Mouse (Mus musculus) heart, embryonic 11.5 days (tissue): Measurements from ENCODE around the gene Nufip1. TPM values are rescaled to one million over a fixed set of nuclear protein-coding genes. Genes with fewer than 3 reads are reported as not detected.

Experiments
- ATAC-seq: fragments of 200-750 bp; cut with Nextera tagmentation; replicated peaks from 2 replicates; pipeline ENCODE4 v1.8.0; 2017; ENCODE audit warnings: moderate library complexity; ENCODE audit not compliant: insufficient number of reproducible peaks, low FRiP score, low TSS enrichment
- H3K27ac ChIP-seq: fragments of 300-500 bp; sonication (generic); 2 replicates; pipeline ENCODE4 v1.5.1; 2014; ENCODE audit warnings: mild to moderate bottlenecking, low read depth, low read length
- H3K27me3 ChIP-seq: fragments of 300-500 bp; sonication (generic); 2 replicates; pipeline ENCODE4 v1.6.1; 2014; ENCODE audit warnings: mild to moderate bottlenecking, low read length, mixed read lengths; ENCODE audit not compliant: control insufficient read depth, insufficient read depth
- H3K36me3 ChIP-seq: fragments of 300-500 bp; sonication (generic); 2 replicates; pipeline ENCODE4 v1.6.1; 2014; ENCODE audit warnings: mild to moderate bottlenecking, low read length, moderate library complexity, mixed read lengths; ENCODE audit not compliant: control insufficient read depth, insufficient read depth
- H3K4me1 ChIP-seq: fragments of 300-500 bp; sonication (generic); 2 replicates; pipeline ENCODE4 v1.6.1; 2014; ENCODE audit warnings: low read length; ENCODE audit not compliant: control insufficient read depth, insufficient read depth
- H3K4me2 ChIP-seq: fragments of 300-500 bp; sonication (generic); 2 replicates; pipeline ENCODE4 v1.6.1; 2014; ENCODE audit warnings: mild to moderate bottlenecking, moderate library complexity
- H3K4me3 ChIP-seq: fragments of 300-500 bp; sonication (generic); 2 replicates; pipeline ENCODE4 v1.5.1; 2014; ENCODE audit warnings: low read depth, low read length
- H3K9ac ChIP-seq: fragments of 300-500 bp; sonication (generic); 2 replicates; pipeline ENCODE4 v1.6.1; 2014; ENCODE audit warnings: mild to moderate bottlenecking, low read depth, low read length, moderate library complexity
- H3K9me3 ChIP-seq: fragments of 300-500 bp; sonication (generic); replicated peaks from 2 replicates; pipeline ENCODE4 v1.6.1; 2016; ENCODE audit warnings: low read length; ENCODE audit not compliant: control insufficient read depth
- WGBS: fragments of 180-500 bp; shearing (Covaris S2); extraction: QIAGEN DNeasy Blood & Tissue Kit; methylation state at CpG from one replicate; pipeline ENCODE4 v1.1.7; 2014; ENCODE audit not compliant: insufficient replicate concordance; 5-methylcytosine and 5-hydroxymethylcytosine counted together
- polyA plus RNA-seq: library from polyadenylated mRNA; unstranded; fragments of >200 nt; fragmentation: Nextera tagmentation; extraction: Ambion mirVana; gene quantifications from 2 replicates; pipeline ENCODE4 v1.2.1, GENCODE M21; 2014

Nufip1 gene
- polyA plus RNA-seq, result 11.2 and 11.4 TPM in 2 replicates

DNA sequence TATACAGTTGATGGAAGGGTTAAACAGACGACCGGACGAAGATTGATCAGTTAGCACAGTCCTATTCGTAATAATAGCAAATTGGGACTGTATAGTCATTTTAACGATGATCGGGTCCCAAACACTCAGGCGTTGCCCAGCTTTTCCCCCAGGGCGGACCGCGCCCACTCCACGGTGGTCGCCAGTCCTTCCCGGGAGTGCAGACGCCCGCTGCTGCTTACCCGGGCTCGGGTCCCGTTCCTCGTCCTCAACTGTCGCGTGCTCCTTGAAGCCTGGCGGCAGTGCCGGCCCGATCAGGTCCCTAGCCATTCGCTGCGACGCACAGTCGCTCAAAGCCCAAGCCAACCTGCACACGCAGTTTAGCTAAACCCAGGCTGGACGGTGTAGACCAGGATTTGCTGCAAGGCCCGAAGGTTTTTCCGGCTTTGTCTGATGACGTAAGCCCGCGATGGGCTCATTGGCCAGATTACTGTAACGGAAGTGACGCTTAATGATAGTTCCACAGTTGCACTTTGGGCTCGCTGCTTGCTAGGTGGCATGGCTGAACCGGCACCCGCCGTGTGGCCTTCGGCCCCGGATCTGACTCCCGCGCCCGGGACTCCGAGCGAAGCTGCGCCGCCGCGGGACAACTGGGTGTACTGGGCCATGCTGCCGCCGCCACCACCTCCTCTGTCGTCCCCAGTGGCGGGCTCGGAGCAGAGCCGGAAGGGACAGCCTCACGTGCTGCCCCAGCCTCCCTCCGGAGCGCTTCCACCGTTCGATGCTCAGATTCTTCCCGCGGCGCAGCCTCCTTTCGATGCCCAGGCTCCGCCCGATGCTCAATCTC is at the start of gene Nufip1, which contains the start of gene Gpalpp1:
Nufip1 (plus strand) TSS at position 496 of the 826 bp plus-strand sequence.
Gpalpp1 (minus strand) TSS at position 365 of the 826 bp plus-strand sequence.
- peak within 1 kb of the TSS; percentile 82 for H3K9ac ChIP-seq
- H3K27ac ChIP-seq, result peak within 1 kb of the TSS; percentile 65
- peak within 1 kb of the TSS; percentile 77 for H3K4me2 ChIP-seq
- WGBS, result under 1% methylated on average over 69 of the region's 69 CpGs
- H3K4me1 ChIP-seq, result peaks cover 5% of the 10 kb centered on the region
- no peaks in the 10 kb centered on the region for H3K9me3 ChIP-seq
- ATAC-seq, result peak; percentile 97
- H3K27me3 ChIP-seq, result no peaks in the 10 kb centered on the region
- peaks cover 8% of the 10 kb centered on the region; the same call in 1 of the 2 replicates for H3K36me3 ChIP-seq
- peak within 1 kb of the TSS; percentile 91 for H3K4me3 ChIP-seq

GRCm38 (mm10) chr14:76067237-76067636 is 43.5 kb upstream of the Nufip1 start:
- 73% methylated on average over 1 of the region's 1 CpGs for WGBS
- no peak overlapping the region for H3K4me2 ChIP-seq

DNA sequence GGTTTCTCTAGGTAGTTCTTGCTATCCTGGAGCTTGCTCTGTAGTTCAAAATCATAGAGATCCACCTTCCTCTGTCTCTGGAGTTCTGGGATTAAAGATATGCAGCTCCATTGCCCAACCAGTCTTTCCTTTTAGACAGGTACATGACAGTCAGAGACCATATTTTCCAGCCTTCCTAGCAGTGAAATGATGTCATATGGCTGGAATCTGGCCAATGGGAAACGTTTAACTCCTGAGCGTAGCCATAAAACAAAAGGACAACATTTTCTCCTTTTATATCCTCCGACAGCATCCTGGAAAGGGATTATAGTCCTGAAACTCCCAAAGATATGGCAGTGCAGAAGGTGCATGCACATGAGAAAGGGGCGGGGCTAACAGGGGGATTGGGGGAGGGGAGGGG is 42.4 kb upstream of the Nufip1 start:
- WGBS, result 64% methylated on average over 4 of the region's 4 CpGs
- H3K36me3 ChIP-seq, result no peaks in the 10 kb centered on the region
- H3K9me3 ChIP-seq, result no peaks in the 10 kb centered on the region
- H3K27ac ChIP-seq, result no peak overlapping the region
- no peak for ATAC-seq
- no peak overlapping the region for H3K4me3 ChIP-seq
- no peaks in the 10 kb centered on the region for H3K4me1 ChIP-seq
- no peaks in the 10 kb centered on the region for H3K27me3 ChIP-seq
- no peak overlapping the region for H3K4me2 ChIP-seq
- no peak overlapping the region for H3K9ac ChIP-seq

More at GRCm38 (mm10) chr14:76067237-76067636, 43.5 kb upstream of the Nufip1 start:
- no peak overlapping the region for H3K9ac ChIP-seq
- H3K4me1 ChIP-seq, result no peaks in the 10 kb centered on the region
- no peaks in the 10 kb centered on the region for H3K9me3 ChIP-seq
- no peaks in the 10 kb centered on the region for H3K36me3 ChIP-seq
- no peak overlapping the region for H3K27ac ChIP-seq
- H3K4me3 ChIP-seq, result no peak overlapping the region
- no peak for ATAC-seq
- no peaks in the 10 kb centered on the region for H3K27me3 ChIP-seq

- no peaks in the 10 kb centered on the region for H3K36me3 ChIP-seq
- no peaks in the 10 kb centered on the region for H3K27me3 ChIP-seq
- H3K9me3 ChIP-seq, result no peaks in the 10 kb centered on the region
- H3K4me1 ChIP-seq, result no peaks in the 10 kb centered on the region
- no peak overlapping the region for H3K4me3 ChIP-seq
- ATAC-seq, result no peak
- H3K9ac ChIP-seq, result no peak overlapping the region
- 73% methylated on average over 4 of the region's 4 CpGs for WGBS
- no peak overlapping the region for H3K4me2 ChIP-seq
- no peak overlapping the region for H3K27ac ChIP-seq
Observed at GRCm38 (mm10) chr14:76069296-76069695, 41.4 kb upstream of the Nufip1 start.

GRCm38 (mm10) chr14:76072626-76073025 is 38.1 kb upstream of the Nufip1 start:
- Histone ChIP-seq H3K9ac (no peak overlapping the region), H3K4me2 (no peak overlapping the region), H3K27me3 (no peaks in the 10 kb centered on the region), H3K9me3 (no peaks in the 10 kb centered on the region), H3K27ac (no peak overlapping the region), H3K4me1 (no peaks in the 10 kb centered on the region), H3K4me3 (no peak overlapping the region), H3K36me3 (no peaks in the 10 kb centered on the region)
- no peak for ATAC-seq
- 48% methylated on average over 2 of the region's 2 CpGs for WGBS

DNA sequence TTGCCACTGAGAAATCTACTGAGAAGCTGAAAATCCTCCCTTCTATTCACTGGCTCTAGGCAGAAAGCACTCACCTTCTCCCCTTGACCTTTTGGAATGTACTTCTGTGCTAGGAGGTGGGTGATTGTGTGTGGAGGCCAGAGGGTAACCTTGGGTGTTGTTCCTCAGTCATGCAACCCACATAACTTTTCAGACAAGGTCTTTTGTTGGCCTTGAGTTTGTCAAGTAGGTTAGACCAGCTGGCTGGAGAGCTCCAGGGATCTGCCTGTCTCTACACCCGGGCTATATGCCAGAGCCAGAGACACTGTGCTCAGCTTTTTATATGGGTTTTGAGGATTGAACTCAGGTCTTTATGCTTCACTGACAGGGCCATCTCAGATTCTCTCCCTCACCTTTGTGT is 36.5 kb upstream of the Nufip1 start:
- H3K4me2 ChIP-seq, result no peak overlapping the region
- 64% methylated on average over 1 of the region's 1 CpGs for WGBS
- H3K4me3 ChIP-seq, result no peak overlapping the region
- ATAC-seq, result no peak
- H3K9me3 ChIP-seq, result no peaks in the 10 kb centered on the region
- H3K27me3 ChIP-seq, result peaks cover 3% of the 10 kb centered on the region; the same call in 1 of the 2 replicates
- no peak overlapping the region for H3K9ac ChIP-seq
- H3K36me3 ChIP-seq, result no peaks in the 10 kb centered on the region
- no peak overlapping the region for H3K27ac ChIP-seq
- no peaks in the 10 kb centered on the region for H3K4me1 ChIP-seq

DNA sequence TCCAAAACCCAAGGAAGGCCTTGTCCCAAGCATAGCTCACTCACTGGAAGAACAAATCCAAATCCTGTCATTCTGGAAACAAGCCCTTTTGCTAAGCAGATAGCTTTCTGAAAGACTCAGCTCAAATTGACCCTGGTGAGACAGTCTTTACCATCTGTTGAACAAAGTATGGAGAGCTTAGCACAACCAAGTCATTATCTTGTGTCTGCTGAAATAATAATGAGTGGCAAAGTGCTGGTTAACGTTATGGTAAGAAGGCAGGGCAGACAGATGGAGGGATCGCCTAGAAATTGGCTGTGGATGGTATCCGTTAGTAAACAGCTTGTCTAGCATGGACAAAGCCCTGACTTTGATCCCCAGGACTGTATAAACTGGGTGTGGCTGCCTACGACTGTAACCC is 35.0 kb upstream of the Nufip1 start:
- H3K9ac ChIP-seq, result no peak overlapping the region
- peaks cover 3% of the 10 kb centered on the region; the same call in 1 of the 2 replicates for H3K27me3 ChIP-seq
- H3K4me2 ChIP-seq, result no peak overlapping the region
- no peak overlapping the region for H3K27ac ChIP-seq
- H3K36me3 ChIP-seq, result no peaks in the 10 kb centered on the region
- H3K4me3 ChIP-seq, result no peak overlapping the region
- ATAC-seq, result no peak
- no peaks in the 10 kb centered on the region for H3K9me3 ChIP-seq
- no peaks in the 10 kb centered on the region for H3K4me1 ChIP-seq
- 63% methylated on average over 4 of the region's 4 CpGs for WGBS

GRCm38 (mm10) chr14:76076602-76077001 is 34.1 kb upstream of the Nufip1 start:
- Histone ChIP-seq H3K4me3 (no peak overlapping the region), H3K4me2 (no peak overlapping the region), H3K9ac (no peak overlapping the region), H3K27me3 (peaks cover 3% of the 10 kb centered on the region; the same call in 1 of the 2 replicates), H3K9me3 (no peaks in the 10 kb centered on the region), H3K4me1 (no peaks in the 10 kb centered on the region), H3K36me3 (no peaks in the 10 kb centered on the region), H3K27ac (no peak overlapping the region)
- WGBS, result 72% methylated on average over 4 of the region's 4 CpGs
- ATAC-seq, result no peak
